Mouse (Mus musculus) liver, embryonic 15.5 days (tissue): ENCODE measurements around the gene Smlr1. TPM values are rescaled to one million over a fixed set of nuclear protein-coding genes. Genes with fewer than 3 reads are reported as not detected.

Source experiments
- ATAC-seq: fragments of 200-750 bp; cut with Nextera tagmentation; 2 replicates; pipeline ENCODE4 v1.8.0; 2017; ENCODE audit warnings: moderate number of reproducible peaks, mild to moderate bottlenecking, moderate library complexity; ENCODE audit not compliant: insufficient read depth
- H3K27ac ChIP-seq: fragments of 300-500 bp; sonication (generic); replicated peaks from 2 replicates; pipeline ENCODE4 v1.5.1; 2015; ENCODE audit warnings: mild to moderate bottlenecking, inconsistent platforms
- H3K27me3 ChIP-seq: fragments of 300-500 bp; sonication (generic); 2 replicates; pipeline ENCODE4 v1.6.1; 2015; ENCODE audit warnings: mild to moderate bottlenecking, inconsistent platforms
- H3K36me3 ChIP-seq: fragments of 300-500 bp; sonication (generic); replicated peaks from 2 replicates; pipeline ENCODE4 v1.6.1; 2015; ENCODE audit warnings: moderate library complexity, mild to moderate bottlenecking, inconsistent platforms
- H3K4me1 ChIP-seq: fragments of 300-500 bp; sonication (generic); replicated peaks from 2 replicates; pipeline ENCODE4 v1.6.1; 2015; ENCODE audit warnings: inconsistent platforms
- H3K4me2 ChIP-seq: fragments of 300-500 bp; sonication (generic); 2 replicates; pipeline ENCODE4 v1.6.1; 2015; ENCODE audit warnings: moderate library complexity, mild to moderate bottlenecking, inconsistent platforms
- H3K4me3 ChIP-seq: fragments of 300-500 bp; sonication (generic); replicated peaks from 2 replicates; pipeline ENCODE4 v1.5.1; 2015; ENCODE audit warnings: mild to moderate bottlenecking, inconsistent platforms
- H3K9ac ChIP-seq: fragments of 300-500 bp; sonication (generic); 2 replicates; pipeline ENCODE4 v1.6.1; 2015; ENCODE audit warnings: moderate library complexity, mild to moderate bottlenecking, inconsistent platforms
- H3K9me3 ChIP-seq: fragments of 300-500 bp; sonication (generic); replicated peaks from 2 replicates; pipeline ENCODE4 v1.6.1; 2016; ENCODE audit warnings: inconsistent platforms
- WGBS: fragments of 180-500 bp; shearing (Covaris S2); methylation state at CpG from one replicate; pipeline ENCODE4 v1.1.7; 2015; ENCODE audit warnings: mixed read lengths; ENCODE audit not compliant: insufficient replicate concordance; 5-methylcytosine and 5-hydroxymethylcytosine counted together
- polyA plus RNA-seq: library from polyadenylated mRNA; unstranded; fragments of >200 nt; fragmentation: Nextera tagmentation; extraction: Ambion mirVana; gene quantifications from 2 replicates; pipeline ENCODE4 v1.2.1, GENCODE M21; 2015

Gene Smlr1
- polyA plus RNA-seq = 22.3 and 23.6 TPM in 2 replicates

- Histone ChIP-seq H3K4me3 (peak within 1 kb of the TSS; percentile 38), H3K27ac (peak within 1 kb of the TSS; percentile 75), H3K4me2 (peak within 1 kb of the TSS; percentile 37), H3K4me1 (no peaks in the 10 kb centered on the region), H3K27me3 (no peaks in the 10 kb centered on the region), H3K9ac (no peak within 1 kb of the TSS), H3K36me3 (no peaks in the 10 kb centered on the region), H3K9me3 (no peaks in the 10 kb centered on the region)
- ATAC-seq = peak; percentile 53
- 58% methylated on average over 10 of the region's 10 CpGs for WGBS
These were observed at the start of gene Smlr1 for GRCm38 (mm10) chr10:25535891-25536331. Gene Smlr1, minus strand, starts transcription at chr10:25536267.

- Histone ChIP-seq H3K4me3 (no peak overlapping the region), H3K9ac (no peak overlapping the region), H3K27ac (no peak overlapping the region), H3K36me3 (no peaks in the 10 kb centered on the region), H3K9me3 (no peaks in the 10 kb centered on the region), H3K4me2 (no peak overlapping the region), H3K4me1 (no peaks in the 10 kb centered on the region), H3K27me3 (no peaks in the 10 kb centered on the region)
- 80% methylated on average over 6 of the region's 6 CpGs for WGBS
- no peak for ATAC-seq
These were observed 48.8 kb upstream of the Smlr1 start for GRCm38 (mm10) chr10:25584899-25585298.

- Histone ChIP-seq H3K27me3 (no peaks in the 10 kb centered on the region), H3K9me3 (no peaks in the 10 kb centered on the region), H3K36me3 (no peaks in the 10 kb centered on the region), H3K27ac (no peak overlapping the region), H3K4me1 (no peaks in the 10 kb centered on the region), H3K9ac (no peak overlapping the region), H3K4me2 (no peak overlapping the region), H3K4me3 (no peak overlapping the region)
- whole genome bisulfite sequencing = 46% methylated on average over 2 of the region's 2 CpGs
- ATAC-seq = no peak
These were observed 44.0 kb upstream of the Smlr1 start for GRCm38 (mm10) chr10:25580066-25580465.

GRCm38 (mm10) chr10:25571319-25572240 is 35.5 kb upstream of the Smlr1 start:
- Histone ChIP-seq H3K36me3 (no peaks in the 10 kb centered on the region), H3K9ac (no peak overlapping the region), H3K4me2 (no peak overlapping the region), H3K9me3 (no peaks in the 10 kb centered on the region), H3K4me3 (no peak overlapping the region), H3K4me1 (no peaks in the 10 kb centered on the region), H3K27ac (no peak overlapping the region), H3K27me3 (no peaks in the 10 kb centered on the region)
- ATAC-seq = no peak
- 66% methylated on average over 9 of the region's 9 CpGs for WGBS

- Histone ChIP-seq H3K4me3 (no peak overlapping the region), H3K4me2 (no peak overlapping the region), H3K27me3 (no peaks in the 10 kb centered on the region), H3K36me3 (no peaks in the 10 kb centered on the region), H3K27ac (no peak overlapping the region), H3K4me1 (no peaks in the 10 kb centered on the region), H3K9ac (no peak overlapping the region), H3K9me3 (no peaks in the 10 kb centered on the region)
- WGBS = 62% methylated on average over 4 of the region's 4 CpGs
- no peak for ATAC-seq
These were observed 16.9 kb upstream of the Smlr1 start for GRCm38 (mm10) chr10:25552936-25553335.

GRCm38 (mm10) chr10:25541097-25541496 is 5.0 kb upstream of the Smlr1 start:
- no peaks in the 10 kb centered on the region for H3K9me3 ChIP-seq
- 79% methylated on average over 3 of the region's 3 CpGs for WGBS
- H3K4me2 ChIP-seq = no peak overlapping the region
- H3K27me3 ChIP-seq = no peaks in the 10 kb centered on the region
- H3K4me3 ChIP-seq = no peak overlapping the region
- no peak overlapping the region for H3K9ac ChIP-seq
- H3K27ac ChIP-seq = no peak overlapping the region
- H3K36me3 ChIP-seq = no peaks in the 10 kb centered on the region
- no peak for ATAC-seq
- H3K4me1 ChIP-seq = no peaks in the 10 kb centered on the region

GRCm38 (mm10) chr10:25539771-25540168 is 3.7 kb upstream of the Smlr1 start:
- Histone ChIP-seq H3K27ac (peak overlapping the region; percentile 66; the same call in 1 of the 2 replicates), H3K4me2 (0 out of 2 replicates have a peak overlapping the region, but pooled peaks have one; percentile 15), H3K36me3 (no peaks in the 10 kb centered on the region), H3K9ac (no peak overlapping the region), H3K4me3 (no peak overlapping the region), H3K9me3 (no peaks in the 10 kb centered on the region), H3K27me3 (no peaks in the 10 kb centered on the region), H3K4me1 (no peaks in the 10 kb centered on the region)
- 70% methylated on average over 6 of the region's 6 CpGs for WGBS
- ATAC-seq = peak; percentile 63

- no peaks in the 10 kb centered on the region for H3K36me3 ChIP-seq
- no peak for ATAC-seq
- WGBS = 70% methylated on average over 4 of the region's 4 CpGs
- H3K9me3 ChIP-seq = no peaks in the 10 kb centered on the region
- no peaks in the 10 kb centered on the region for H3K27me3 ChIP-seq
- no peaks in the 10 kb centered on the region for H3K4me1 ChIP-seq
- peak overlapping the region; percentile 66 for H3K27ac ChIP-seq
- no peak overlapping the region for H3K9ac ChIP-seq
- no peak overlapping the region for H3K4me3 ChIP-seq
- 0 out of 2 replicates have a peak overlapping the region, but pooled peaks have one; percentile 15 for H3K4me2 ChIP-seq
These were observed 3.2 kb upstream of the Smlr1 start for GRCm38 (mm10) chr10:25539146-25539770.

GRCm38 (mm10) chr10:25538738-25539137 is 2.7 kb upstream of the Smlr1 start:
- Histone ChIP-seq H3K9ac (no peak overlapping the region), H3K4me2 (no peak overlapping the region), H3K4me3 (no peak overlapping the region), H3K9me3 (no peaks in the 10 kb centered on the region), H3K27ac (peak overlapping the region; percentile 66; the same call in 1 of the 2 replicates), H3K27me3 (no peaks in the 10 kb centered on the region), H3K36me3 (no peaks in the 10 kb centered on the region), H3K4me1 (no peaks in the 10 kb centered on the region)
- 41% methylated on average over 1 of the region's 1 CpGs for WGBS
- no peak for ATAC-seq

- Histone ChIP-seq H3K4me1 (no peaks in the 10 kb centered on the region), H3K27me3 (no peaks in the 10 kb centered on the region), H3K9ac (no peak overlapping the region), H3K9me3 (no peaks in the 10 kb centered on the region), H3K4me3 (no peak overlapping the region), H3K36me3 (no peaks in the 10 kb centered on the region), H3K4me2 (0 out of 2 replicates have a peak overlapping the region, but pooled peaks have one; percentile 13), H3K27ac (peak overlapping the region; percentile 38; the same call in 1 of the 2 replicates)
- ATAC-seq = no peak
- 71% methylated on average over 6 of the region's 6 CpGs for WGBS
These were observed 554 bp upstream of the Smlr1 start for GRCm38 (mm10) chr10:25536621-25537020.

- Histone ChIP-seq H3K4me2 (peak overlapping the region; percentile 37), H3K4me1 (no peaks in the 10 kb centered on the region), H3K9ac (no peak overlapping the region), H3K27ac (no peak overlapping the region), H3K27me3 (no peaks in the 10 kb centered on the region), H3K36me3 (no peaks in the 10 kb centered on the region), H3K4me3 (peak overlapping the region; percentile 38), H3K9me3 (no peaks in the 10 kb centered on the region)
- ATAC-seq = no peak
- WGBS = 65% methylated on average over 5 of the region's 5 CpGs
These were observed 1.6 kb downstream of the Smlr1 start for GRCm38 (mm10) chr10:25534467-25534866.
